Mouse (Mus musculus): ENCODE results near the gene Slc25a25.

Slc25a25 gene

GRCm38 (mm10) chr2:32471001-32471680 is 19.9 kb upstream of the Slc25a25 start:
- no peak for TF ChIP-seq GATA4 (IDR thresholded peaks at IDR 0.05; ENCODE audit: insufficient replicate concordance, low read length)

GRCm38 (mm10) chr2:32464212-32464891 is 13.1 kb upstream of the Slc25a25 start:
- TF ChIP-seq GATA4 (IDR thresholded peaks at IDR 0.05; ENCODE audit: insufficient replicate concordance, low read length) = no peak

- TF ChIP-seq GATA4 (IDR thresholded peaks at IDR 0.05; ENCODE audit: insufficient replicate concordance, low read length) = no peak
Measured at GRCm38 (mm10) chr2:32463773-32464172, 12.5 kb upstream of the Slc25a25 start.

- TF ChIP-seq GATA4 (IDR thresholded peaks at IDR 0.05; ENCODE audit: insufficient replicate concordance, low read length) = no peak
Measured at GRCm38 (mm10) chr2:32459657-32460056, 8.4 kb upstream of the Slc25a25 start.

- no peak for TF ChIP-seq GATA4 (IDR thresholded peaks at IDR 0.05; ENCODE audit: insufficient replicate concordance, low read length)
Measured at GRCm38 (mm10) chr2:32458300-32458699, 7.1 kb upstream of the Slc25a25 start.

GRCm38 (mm10) chr2:32455101-32455500 is 3.9 kb upstream of the Slc25a25 start:
- TF ChIP-seq GATA4 (IDR thresholded peaks at IDR 0.05; ENCODE audit: insufficient replicate concordance, low read length) = no peak

GRCm38 (mm10) chr2:32454633-32455032 is 3.4 kb upstream of the Slc25a25 start:
- TF ChIP-seq GATA4 (IDR thresholded peaks at IDR 0.05; ENCODE audit: insufficient replicate concordance, low read length) = no peak

- TF ChIP-seq GATA4 (IDR thresholded peaks at IDR 0.05; ENCODE audit: insufficient replicate concordance, low read length) = no peak
Measured at GRCm38 (mm10) chr2:32453641-32454303, 2.5 kb upstream of the Slc25a25 start.

- no peak for TF ChIP-seq GATA4 (IDR thresholded peaks at IDR 0.05; ENCODE audit: insufficient replicate concordance, low read length)
Measured at GRCm38 (mm10) chr2:32452441-32452971, 1.3 kb upstream of the Slc25a25 start.

- TF ChIP-seq GATA4 (IDR thresholded peaks at IDR 0.05; ENCODE audit: insufficient replicate concordance, low read length) = no peak
Measured at GRCm38 (mm10) chr2:32451870-32452372, 676 bp upstream of the Slc25a25 start.

GRCm38 (mm10) chr2:32449761-32450754 is 1.2 kb downstream of the Slc25a25 start, which contains the start of gene Naif1:
Gene Naif1, plus strand, starts transcription at chr2:32450457.
- TF ChIP-seq GATA4 (IDR thresholded peaks at IDR 0.05; ENCODE audit: insufficient replicate concordance, low read length) = no peak

GRCm38 (mm10) chr2:32448480-32448879 is 2.8 kb downstream of the Slc25a25 start:
- TF ChIP-seq GATA4 (IDR thresholded peaks at IDR 0.05; ENCODE audit: insufficient replicate concordance, low read length) = no peak

GRCm38 (mm10) chr2:32447264-32447936 is 3.8 kb downstream of the Slc25a25 start:
- no peak for TF ChIP-seq GATA4 (IDR thresholded peaks at IDR 0.05; ENCODE audit: insufficient replicate concordance, low read length)

GRCm38 (mm10) chr2:32445535-32445934 is 5.7 kb downstream of the Slc25a25 start:
- TF ChIP-seq GATA4 (IDR thresholded peaks at IDR 0.05; ENCODE audit: insufficient replicate concordance, low read length) = no peak

Measured in liver, adult (tissue).